Mouse (Mus musculus): ENCODE results near the gene Pik3c2a.

Pik3c2a gene

GRCm38 (mm10) chr7:116443004-116443696, at the start of gene Pik3c2a:
TSS of gene Pik3c2a (minus strand) at chr7:116443449.
- DNase-seq, result peak; percentile 93

GRCm38 (mm10) chr7:116491113-116491512, 47.9 kb upstream of the Pik3c2a start:
- no peak for DNase-seq

- no peak for DNase-seq
These were observed 41.9 kb upstream of the Pik3c2a start for GRCm38 (mm10) chr7:116485062-116485601.

GRCm38 (mm10) chr7:116484213-116484612, 41.0 kb upstream of the Pik3c2a start:
- no peak for DNase-seq

GRCm38 (mm10) chr7:116483782-116484181, 40.5 kb upstream of the Pik3c2a start:
- no peak for DNase-seq

- peak; percentile 4 for DNase-seq
These were observed 39.9 kb upstream of the Pik3c2a start for GRCm38 (mm10) chr7:116483106-116483505.

- DNase-seq, result no peak
These were observed 33.0 kb upstream of the Pik3c2a start for GRCm38 (mm10) chr7:116476264-116476663.

GRCm38 (mm10) chr7:116475836-116476235, 32.6 kb upstream of the Pik3c2a start:
- DNase-seq, result no peak

- no peak for DNase-seq
These were observed 18.9 kb upstream of the Pik3c2a start for GRCm38 (mm10) chr7:116462114-116462513.

GRCm38 (mm10) chr7:116458985-116459441, 15.8 kb upstream of the Pik3c2a start:
- no peak for DNase-seq

GRCm38 (mm10) chr7:116457391-116457790, 14.1 kb upstream of the Pik3c2a start:
- no peak for DNase-seq

GRCm38 (mm10) chr7:116456964-116457363, 13.7 kb upstream of the Pik3c2a start:
- DNase-seq, result no peak

- no peak for DNase-seq
These were observed 3.4 kb upstream of the Pik3c2a start for GRCm38 (mm10) chr7:116446645-116447044.

- DNase-seq, result no peak
These were observed 1.1 kb upstream of the Pik3c2a start for GRCm38 (mm10) chr7:116444326-116444809.

- no peak for DNase-seq
These were observed 562 bp upstream of the Pik3c2a start for GRCm38 (mm10) chr7:116443697-116444325.

GRCm38 (mm10) chr7:116442226-116442625, 1.0 kb downstream of the Pik3c2a start:
- DNase-seq, result no peak

- no peak for DNase-seq
These were observed 1.9 kb downstream of the Pik3c2a start for GRCm38 (mm10) chr7:116441346-116441745.

GRCm38 (mm10) chr7:116431661-116432060, 11.6 kb downstream of the Pik3c2a start:
- DNase-seq, result no peak

- DNase-seq, result no peak
These were observed 12.3 kb downstream of the Pik3c2a start for GRCm38 (mm10) chr7:116430926-116431325.

- no peak for DNase-seq
These were observed 16.0 kb downstream of the Pik3c2a start for GRCm38 (mm10) chr7:116427206-116427605.

GRCm38 (mm10) chr7:116425771-116426170, 17.5 kb downstream of the Pik3c2a start:
- DNase-seq, result no peak

GRCm38 (mm10) chr7:116421081-116421480, 22.2 kb downstream of the Pik3c2a start:
- DNase-seq, result no peak

- no peak for DNase-seq
These were observed 33.8 kb downstream of the Pik3c2a start for GRCm38 (mm10) chr7:116409438-116409837.

GRCm38 (mm10) chr7:116392329-116392728, 50.9 kb downstream of the Pik3c2a start:
- DNase-seq, result no peak

Measured in right cerebral cortex, postnatal 4 days (tissue).